Mouse (Mus musculus): ENCODE data around the gene Itgb2l.

The Itgb2l gene

DNA sequence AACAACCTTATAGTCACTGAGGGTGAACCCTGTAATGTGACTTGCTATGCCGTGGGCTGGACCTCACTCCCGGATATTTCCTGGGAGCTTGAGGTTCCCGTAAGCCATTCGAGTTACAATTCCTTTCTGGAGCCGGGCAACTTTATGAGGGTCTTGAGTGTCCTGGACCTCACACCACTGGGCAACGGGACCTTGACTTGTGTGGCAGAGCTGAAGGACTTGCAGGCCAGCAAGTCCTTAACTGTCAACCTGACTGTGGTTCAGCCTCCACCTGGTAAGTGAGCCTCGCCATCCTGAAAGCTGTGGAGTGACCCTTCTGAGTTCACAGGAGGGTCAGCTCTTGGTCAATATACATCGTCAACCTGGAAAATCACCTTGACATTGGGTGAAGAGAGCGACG is 65.3 kb downstream of the Itgb2l start:
- in situ Hi-C loops (cut with MboI; ENCODE audit: low pct_unique_long_range_greater_than_20kb in 1 of 2, low sequenced_read_pairs in 2 of 2, unreplicated experiment in 1 of 2) = no loop called here

- in situ Hi-C loops (cut with MboI; ENCODE audit: low pct_unique_long_range_greater_than_20kb in 1 of 2, low sequenced_read_pairs in 2 of 2, unreplicated experiment in 1 of 2) = no loop called here
Measured at GRCm38 (mm10) chr16:96376342-96376741, 67.1 kb downstream of the Itgb2l start.

DNA sequence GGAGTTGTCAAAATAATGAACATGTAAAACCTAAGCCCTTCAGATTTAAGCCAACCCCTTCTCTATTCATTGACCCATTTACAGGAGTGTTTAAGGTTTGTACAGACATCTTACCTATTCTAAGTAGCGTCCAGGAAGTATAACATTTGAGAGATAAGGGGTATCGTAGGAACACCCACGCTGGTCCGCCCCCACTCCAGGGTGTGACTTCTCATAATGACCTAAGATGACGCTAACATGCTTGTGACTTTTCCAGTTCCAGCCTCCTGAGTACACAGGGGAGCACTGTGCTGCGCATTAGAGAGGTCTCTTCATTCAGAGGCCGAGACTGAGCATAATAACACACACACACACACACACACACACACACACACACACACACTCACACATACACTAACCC is 67.9 kb downstream of the Itgb2l start:
- in situ Hi-C loops (cut with MboI; ENCODE audit: low pct_unique_long_range_greater_than_20kb in 1 of 2, low sequenced_read_pairs in 2 of 2, unreplicated experiment in 1 of 2) = no loop called here

DNA sequence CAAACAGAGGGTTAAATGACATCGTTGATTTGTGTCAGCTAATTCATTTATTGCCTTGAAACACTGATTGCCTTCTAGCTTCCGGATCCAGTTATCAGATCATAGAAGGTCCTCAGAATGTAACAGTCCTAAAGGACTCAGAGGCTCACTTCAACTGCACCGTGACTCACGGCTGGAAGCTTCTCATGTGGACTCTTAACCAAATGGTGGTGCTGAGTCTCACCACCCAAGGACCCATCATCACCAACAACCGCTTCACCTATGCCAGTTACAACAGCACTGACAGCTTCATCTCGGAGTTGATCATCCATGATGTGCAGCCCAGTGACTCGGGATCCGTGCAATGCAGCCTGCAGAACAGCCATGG is 70.7 kb downstream of the Itgb2l start:
- in situ Hi-C loops (cut with MboI; ENCODE audit: low pct_unique_long_range_greater_than_20kb in 1 of 2, low sequenced_read_pairs in 2 of 2, unreplicated experiment in 1 of 2) = no loop called here
